Mouse (Mus musculus) embryo, embryonic 9.5 days (tissue): ENCODE measurements around the gene Npas3.

ENCODE experiments used
- DNase-seq: peaks from one replicate; pipeline ENCODE4 v3.0.0-alpha.2; 2017; ENCODE audit errors: extremely low spot score

Gene Npas3

GRCm38 (mm10) chr12:53864436-53865136, 616.1 kb downstream of the Npas3 start:
- DNase-seq: no peak

- no peak for DNase-seq
These were observed 617.2 kb downstream of the Npas3 start for GRCm38 (mm10) chr12:53865691-53866090.

DNA sequence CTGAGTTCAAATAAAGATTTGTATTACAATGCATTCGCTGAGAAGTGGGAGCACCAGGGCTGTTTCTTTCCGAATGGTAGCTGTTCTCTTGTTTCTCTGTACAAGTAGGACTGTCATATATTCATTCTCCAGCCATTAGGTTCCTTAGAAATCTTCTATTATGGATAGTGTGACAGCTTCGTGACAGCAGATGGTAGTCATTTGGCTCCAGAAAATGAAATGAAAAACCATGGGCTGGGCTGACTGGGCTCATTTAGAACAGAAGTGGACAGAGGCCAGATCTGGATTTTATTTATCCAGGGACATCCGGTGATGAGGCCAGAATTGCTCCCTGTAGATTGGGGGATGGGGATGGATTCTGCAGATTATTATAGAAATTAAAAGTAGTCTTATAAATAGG, 621.5 kb downstream of the Npas3 start:
- no peak for DNase-seq

- peak; percentile 13 for DNase-seq
These were observed 626.7 kb downstream of the Npas3 start for GRCm38 (mm10) chr12:53875226-53875625.

- no peak for DNase-seq
These were observed 628.2 kb downstream of the Npas3 start for GRCm38 (mm10) chr12:53876693-53877092.

GRCm38 (mm10) chr12:53881684-53882083, 633.2 kb downstream of the Npas3 start:
- no peak for DNase-seq

- no peak for DNase-seq
These were observed 634.4 kb downstream of the Npas3 start for GRCm38 (mm10) chr12:53882863-53883262.

- DNase-seq: no peak
These were observed 640.1 kb downstream of the Npas3 start for GRCm38 (mm10) chr12:53888624-53889023.

GRCm38 (mm10) chr12:53895909-53896308, 647.4 kb downstream of the Npas3 start:
- no peak for DNase-seq

DNA sequence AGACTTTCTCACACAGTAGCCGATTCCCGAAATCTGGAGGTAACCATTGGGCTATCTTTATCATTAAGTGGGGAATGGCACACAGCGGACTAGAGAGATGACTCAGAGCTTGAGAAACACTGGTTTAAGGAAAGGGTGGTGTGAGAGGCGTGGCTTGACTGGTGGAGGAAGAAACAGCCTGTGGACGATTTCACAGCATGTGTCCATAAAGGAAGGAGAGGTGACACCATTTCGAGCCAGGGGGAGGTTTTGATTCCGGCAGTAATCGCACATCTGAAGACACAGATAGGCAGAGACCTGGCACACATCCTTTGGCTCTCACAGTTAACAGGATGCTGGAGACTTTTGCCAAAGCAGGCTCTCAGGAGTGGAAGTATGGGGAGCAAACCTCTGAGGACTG, 660.3 kb downstream of the Npas3 start:
- no peak for DNase-seq

- DNase-seq: no peak
These were observed 661.7 kb downstream of the Npas3 start for GRCm38 (mm10) chr12:53910192-53910591.

DNA sequence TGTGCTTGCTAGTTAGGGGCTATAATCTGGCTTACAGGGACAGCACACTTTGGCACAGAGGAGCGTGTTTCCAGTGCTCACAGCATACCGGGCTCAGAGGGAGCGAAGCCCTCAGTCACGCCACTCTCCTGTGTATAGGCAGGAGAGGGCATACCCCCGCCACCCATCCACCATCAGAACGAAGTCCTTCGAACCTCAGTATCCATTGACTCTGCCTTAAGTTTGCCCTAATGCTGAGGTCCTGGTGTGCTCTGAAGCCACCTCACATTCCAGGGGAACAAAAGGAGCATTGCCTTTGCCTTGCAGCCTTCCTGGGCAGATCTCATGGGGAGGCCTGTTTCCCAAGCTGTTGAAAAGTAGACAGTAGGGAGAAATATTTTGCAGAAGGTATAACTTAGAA, 673.7 kb downstream of the Npas3 start:
- no peak for DNase-seq

DNA sequence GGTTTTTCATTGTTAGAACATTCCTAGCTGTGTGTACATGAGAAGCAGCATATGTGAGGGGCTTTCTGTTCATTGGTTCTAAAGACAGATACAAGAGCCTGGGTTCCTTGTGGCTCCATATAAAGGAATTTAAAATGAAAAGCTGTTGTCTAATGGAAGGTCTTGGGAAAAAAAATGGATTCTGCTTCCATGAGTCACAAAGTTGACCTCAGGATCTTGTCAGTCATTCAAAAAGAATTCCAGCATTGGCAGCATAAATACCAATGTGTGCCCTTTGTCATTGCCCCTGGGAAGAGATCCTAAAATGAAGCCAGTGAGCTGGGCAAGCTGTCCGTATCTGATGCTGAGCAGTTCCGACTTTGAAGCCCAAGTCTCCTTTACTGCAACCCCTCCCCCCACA, 700.3 kb downstream of the Npas3 start:
- DNase-seq: no peak

- DNase-seq: no peak
These were observed 713.5 kb downstream of the Npas3 start for GRCm38 (mm10) chr12:53962004-53962403.

- no peak for DNase-seq
These were observed 715.1 kb downstream of the Npas3 start for GRCm38 (mm10) chr12:53963534-53963933.

DNA sequence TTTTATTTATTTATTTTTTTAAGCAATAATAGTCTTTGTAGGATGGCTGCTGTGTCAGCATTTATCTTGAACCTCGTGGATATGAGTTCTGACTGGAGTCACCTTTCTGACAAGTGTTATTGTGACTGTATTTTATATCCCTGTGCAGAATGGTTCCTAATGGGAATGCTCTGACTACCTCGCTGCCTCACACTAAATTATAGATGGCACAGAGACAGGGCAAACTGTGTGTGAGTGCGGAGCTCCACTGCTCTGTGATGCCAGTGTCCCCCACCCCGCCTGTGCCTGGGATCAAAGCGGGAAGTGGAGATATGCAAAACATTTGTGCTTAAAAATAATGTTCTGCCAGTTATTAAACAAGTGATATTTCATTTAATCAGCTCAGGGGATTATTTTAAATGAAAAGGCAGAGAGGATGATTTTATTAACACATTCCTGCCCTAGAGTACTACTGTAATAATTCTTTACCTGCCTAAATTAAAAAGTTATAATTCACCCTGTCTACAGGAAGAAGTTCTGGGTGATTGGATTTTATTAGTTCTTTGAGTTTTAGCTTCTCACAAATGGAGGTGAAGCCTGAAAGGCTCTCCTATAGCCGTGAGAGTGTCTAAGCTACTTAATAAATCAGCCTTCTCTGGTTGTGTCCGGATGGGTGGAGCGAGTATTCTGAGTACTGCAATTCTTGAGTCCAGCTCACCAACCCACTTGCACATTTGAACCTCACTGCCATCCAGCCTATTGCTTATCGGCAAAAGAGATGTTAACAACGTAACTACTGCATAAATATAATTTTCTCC, 721.1 kb downstream of the Npas3 start:
- no peak for DNase-seq

DNA sequence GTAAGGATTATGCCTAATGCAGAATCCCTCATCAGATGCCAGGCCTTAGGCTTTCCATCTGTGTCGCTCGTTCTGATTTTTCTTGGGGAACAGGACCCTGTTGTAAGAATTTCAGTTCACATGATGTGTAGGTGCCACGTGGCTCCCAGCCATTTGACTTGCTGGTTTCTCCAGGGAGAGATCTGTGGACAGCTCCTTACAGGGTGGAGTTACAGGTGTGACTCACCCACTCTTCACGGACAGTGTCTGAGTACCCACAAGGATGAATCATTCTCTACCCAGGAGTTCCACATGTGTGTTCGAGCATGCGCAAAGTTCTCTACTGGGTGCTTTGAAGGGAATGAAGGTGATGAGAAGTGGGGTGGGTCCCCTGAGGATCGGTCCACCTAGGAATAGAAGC, 722.2 kb downstream of the Npas3 start:
- DNase-seq: no peak

- no peak for DNase-seq
These were observed 724.9 kb downstream of the Npas3 start for GRCm38 (mm10) chr12:53973414-53973813.

DNA sequence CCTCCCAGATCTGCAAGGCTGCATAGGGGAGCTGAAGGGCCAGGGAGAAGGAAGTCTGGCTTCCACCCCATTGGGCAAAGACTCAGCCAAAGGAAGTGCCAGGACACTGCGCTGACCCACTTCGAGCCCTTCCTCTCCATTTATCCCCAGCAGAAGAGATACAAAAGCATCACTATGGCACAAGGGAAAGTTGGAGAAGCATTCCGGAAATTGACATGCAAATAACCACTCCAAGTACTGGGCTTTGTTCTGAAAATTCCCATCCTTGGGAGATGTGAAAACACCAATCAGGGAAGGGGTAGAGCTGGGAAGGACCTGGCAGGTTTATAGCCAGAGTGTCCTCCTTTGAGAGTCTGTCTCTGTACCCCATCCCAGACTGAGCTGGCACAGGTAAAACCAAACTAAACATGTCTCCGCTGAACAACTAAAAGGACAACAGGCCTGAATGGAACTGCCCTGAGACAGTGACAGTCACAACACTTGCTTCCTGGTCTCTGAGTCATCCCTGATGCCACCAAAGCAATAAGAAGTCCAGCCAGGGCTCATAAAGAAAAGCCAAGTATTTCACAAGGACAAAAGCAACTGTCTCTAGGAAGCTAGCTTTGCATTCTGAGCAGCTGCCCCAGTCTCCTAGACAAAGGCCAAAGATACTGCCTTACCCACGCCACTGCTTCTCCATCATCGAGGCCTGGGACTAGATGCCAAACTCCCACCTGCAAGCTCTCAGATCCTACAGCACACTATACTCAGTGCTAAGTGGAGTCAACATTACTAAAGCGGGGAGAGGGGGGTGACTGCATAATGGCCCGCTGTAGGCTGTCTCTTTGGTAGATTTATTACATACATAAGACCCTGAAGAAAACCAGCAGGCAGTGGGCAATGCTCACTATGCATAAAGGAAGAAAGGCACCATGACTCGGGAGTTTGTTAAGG, 733.4 kb downstream of the Npas3 start:
- DNase-seq: no peak

DNA sequence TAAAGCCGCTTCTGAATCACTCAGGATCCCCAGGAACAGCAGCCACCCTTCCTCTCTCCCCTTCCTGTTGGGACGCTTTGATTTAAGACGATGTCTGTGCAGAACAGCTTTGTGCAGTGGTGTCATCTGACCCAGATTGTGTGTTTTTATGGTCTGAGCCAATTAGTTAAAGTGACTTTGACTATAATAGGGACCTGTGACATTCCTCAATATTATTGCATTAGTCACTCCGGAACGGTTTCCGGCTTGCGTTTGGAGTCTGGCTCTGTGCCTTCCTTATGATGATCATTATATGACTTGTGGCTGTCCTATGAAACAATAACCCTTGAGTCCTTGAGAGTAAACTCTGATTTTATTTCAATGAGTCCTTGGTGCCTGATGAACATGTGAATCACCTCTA, 735.5 kb downstream of the Npas3 start:
- no peak for DNase-seq

GRCm38 (mm10) chr12:53985851-53986842, 737.7 kb downstream of the Npas3 start:
- no peak for DNase-seq
